Mouse (Mus musculus): ENCODE results near the gene Neurl4. TPM values are rescaled to one million over a fixed set of nuclear protein-coding genes. Genes with fewer than 3 reads are reported as not detected.
"Not testable (repeated sequence)": the region's sequence is repeated elsewhere in the genome, so short reads cannot be mapped to it uniquely, and the experiment has no call there.

Gene Neurl4
- polyA plus RNA-seq, 1 experiment from 2014 or later: 2.3 TPM

DNA sequence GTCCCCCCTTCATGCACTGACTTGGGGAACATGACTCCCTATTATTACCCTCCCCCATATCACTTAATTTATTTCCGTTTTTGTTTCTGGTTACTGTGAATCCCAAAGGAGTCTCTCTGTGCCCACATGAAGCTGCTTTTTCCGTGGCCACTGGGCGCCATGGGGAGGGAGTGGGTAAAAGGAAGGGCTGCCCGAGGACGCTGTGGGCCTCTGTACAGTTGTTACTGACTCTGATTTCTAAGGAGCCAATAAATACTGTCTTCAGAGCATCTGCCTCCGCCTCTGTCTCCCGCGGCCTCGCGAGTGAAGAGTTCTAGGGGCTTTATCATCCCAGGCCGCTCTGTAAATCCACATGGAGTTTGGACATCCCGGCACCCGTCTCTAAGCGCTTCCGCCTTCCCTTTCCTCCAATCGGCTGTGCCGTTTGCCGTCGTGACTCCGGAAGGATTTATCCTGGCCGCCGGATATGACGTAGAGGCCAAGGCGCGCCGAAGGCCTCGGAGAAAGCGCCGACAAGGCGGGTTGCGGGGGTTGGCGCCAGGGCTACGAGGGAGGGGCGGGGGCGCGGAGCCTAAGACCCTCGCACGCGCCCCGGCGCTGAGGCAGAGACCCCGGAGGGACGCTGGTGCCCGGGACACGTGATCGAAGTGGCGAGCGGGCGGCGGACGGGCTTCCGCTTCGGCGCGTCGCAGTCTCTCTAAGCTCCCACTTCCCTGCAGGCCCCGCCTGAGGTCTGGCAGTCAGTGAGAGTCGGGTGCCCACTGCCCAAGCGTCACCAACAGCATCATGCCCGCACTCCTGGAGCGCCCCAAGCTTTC is 12.9 kb downstream of the Neurl4 start, which contains the start of gene Gps2:
Gene Gps2 (plus strand): TSS at position 335 of the 818 bp plus-strand sequence.
- peak; percentile 85 for DNase-seq
- peak within 1 kb of the TSS; percentile 91 for H3K4me3 ChIP-seq (replicated peaks)
- under 1% methylated on average over 61 of the region's 61 CpGs for WGBS (ENCODE audit: insufficient replicate concordance)
- peaks cover 90% of the 10 kb centered on the region for H3K36me3 ChIP-seq
- peaks cover 54% of the 10 kb centered on the region for H3K4me1 ChIP-seq (replicated peaks)
- peak; percentile 64 for ATAC-seq (ENCODE audit: low read depth)
- peak within 1 kb of the TSS; percentile 98 for H3K4me2 ChIP-seq
- H3K27me3 ChIP-seq: no peaks in the 10 kb centered on the region
- H3K9ac ChIP-seq: peak within 1 kb of the TSS; percentile 99
- peak within 1 kb of the TSS; percentile 99 for H3K27ac ChIP-seq
- H3K9me3 ChIP-seq (replicated peaks): no peaks in the 10 kb centered on the region

GRCm38 (mm10) chr11:69914372-69914764 is 13.5 kb downstream of the Neurl4 start:
- Histone ChIP-seq H3K9me3 (replicated peaks) (no peaks in the 10 kb centered on the region), H3K4me1 (replicated peaks) (peaks cover 60% of the 10 kb centered on the region), H3K36me3 (peaks cover 90% of the 10 kb centered on the region), H3K4me3 (replicated peaks) (peak overlapping the region; percentile 91), H3K27ac (peak overlapping the region; percentile 99), H3K4me2 (peak overlapping the region; percentile 98), H3K27me3 (no peaks in the 10 kb centered on the region), H3K9ac (peak overlapping the region; percentile 99)
- DNase-seq (no peak), ATAC-seq (ENCODE audit: low read depth) (no peak; the same call in 1 of the 2 replicates)
- 1% methylated on average over 17 of the region's 17 CpGs for WGBS (ENCODE audit: insufficient replicate concordance)

GRCm38 (mm10) chr11:69914917-69915430 is 14.1 kb downstream of the Neurl4 start:
- Histone ChIP-seq H3K4me3 (replicated peaks) (peak overlapping the region; percentile 91), H3K36me3 (peaks cover 85% of the 10 kb centered on the region), H3K27ac (peak overlapping the region; percentile 99), H3K9ac (peak overlapping the region; percentile 99), H3K4me2 (peak overlapping the region; percentile 98), H3K4me1 (replicated peaks) (peaks cover 62% of the 10 kb centered on the region), H3K9me3 (replicated peaks) (no peaks in the 10 kb centered on the region), H3K27me3 (no peaks in the 10 kb centered on the region)
- DNase-seq (no peak), ATAC-seq (ENCODE audit: low read depth) (no peak)
- 20% methylated on average over 9 of the region's 9 CpGs for WGBS (ENCODE audit: insufficient replicate concordance)

- Histone ChIP-seq H3K4me2 (peak overlapping the region; percentile 98), H3K27ac (peak overlapping the region; percentile 99), H3K4me3 (replicated peaks) (peak overlapping the region; percentile 91), H3K9me3 (replicated peaks) (no peaks in the 10 kb centered on the region), H3K9ac (peak overlapping the region; percentile 99), H3K4me1 (replicated peaks) (peaks cover 62% of the 10 kb centered on the region), H3K27me3 (no peaks in the 10 kb centered on the region), H3K36me3 (peaks cover 75% of the 10 kb centered on the region)
- 16% methylated on average over 5 of the region's 5 CpGs for WGBS (ENCODE audit: insufficient replicate concordance)
- peak; percentile 83 for DNase-seq
- ATAC-seq (ENCODE audit: low read depth): peak; percentile 70
These were observed 15.1 kb downstream of the Neurl4 start for GRCm38 (mm10) chr11:69915667-69916627.

- H3K36me3 ChIP-seq: peaks cover 67% of the 10 kb centered on the region
- H3K27ac ChIP-seq: peak overlapping the region; percentile 99
- H3K9ac ChIP-seq: peak overlapping the region; percentile 99
- peaks cover 62% of the 10 kb centered on the region for H3K4me1 ChIP-seq (replicated peaks)
- ATAC-seq (ENCODE audit: low read depth); H3K9me3 ChIP-seq (replicated peaks); DNase-seq; H3K27me3 ChIP-seq: not testable (repeated sequence)
- H3K4me2 ChIP-seq: peak overlapping the region; percentile 98
- H3K4me3 ChIP-seq (replicated peaks): peak overlapping the region; percentile 91
- WGBS (ENCODE audit: insufficient replicate concordance): 20% methylated on average over 7 of the region's 7 CpGs
These were observed 15.9 kb downstream of the Neurl4 start for GRCm38 (mm10) chr11:69916652-69917378.

DNA sequence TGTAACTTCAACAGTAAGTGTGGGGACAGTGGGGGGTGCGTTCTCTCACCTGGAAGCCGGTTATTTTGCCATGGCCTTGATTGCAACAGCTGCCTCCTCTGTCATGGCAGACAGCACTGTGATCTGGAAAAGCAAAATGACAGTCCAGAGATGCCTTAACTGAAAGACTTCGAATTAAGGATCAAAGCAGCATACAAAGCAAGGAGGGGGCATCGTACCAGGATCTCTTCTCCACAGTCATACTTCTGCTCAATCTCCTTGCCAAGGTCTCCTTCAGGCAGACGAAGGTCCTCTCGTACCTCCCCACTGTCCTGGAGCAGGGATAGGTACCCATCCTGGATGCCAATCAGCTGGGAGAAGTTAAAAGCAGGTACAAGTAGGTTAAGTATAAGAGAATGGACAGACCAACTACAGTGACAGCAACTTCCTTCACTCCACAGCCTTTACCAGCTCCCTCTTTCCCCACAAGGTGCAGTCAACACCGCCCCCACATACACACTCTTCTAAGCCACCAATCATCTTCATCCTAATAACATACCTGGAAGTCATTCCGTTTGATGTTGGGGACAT is 16.6 kb downstream of the Neurl4 start:
- H3K36me3 ChIP-seq: peaks cover 60% of the 10 kb centered on the region
- peaks cover 68% of the 10 kb centered on the region for H3K4me1 ChIP-seq (replicated peaks)
- no peak for DNase-seq
- H3K27me3 ChIP-seq: no peaks in the 10 kb centered on the region
- H3K4me3 ChIP-seq (replicated peaks): peak overlapping the region; percentile 91
- peak overlapping the region; percentile 99 for H3K27ac ChIP-seq
- peak overlapping the region; percentile 98 for H3K4me2 ChIP-seq
- ATAC-seq (ENCODE audit: low read depth): no peak
- no peaks in the 10 kb centered on the region for H3K9me3 ChIP-seq (replicated peaks)
- peak overlapping the region; percentile 99 for H3K9ac ChIP-seq
- WGBS (ENCODE audit: insufficient replicate concordance): 61% methylated on average over 8 of the region's 8 CpGs

DNA sequence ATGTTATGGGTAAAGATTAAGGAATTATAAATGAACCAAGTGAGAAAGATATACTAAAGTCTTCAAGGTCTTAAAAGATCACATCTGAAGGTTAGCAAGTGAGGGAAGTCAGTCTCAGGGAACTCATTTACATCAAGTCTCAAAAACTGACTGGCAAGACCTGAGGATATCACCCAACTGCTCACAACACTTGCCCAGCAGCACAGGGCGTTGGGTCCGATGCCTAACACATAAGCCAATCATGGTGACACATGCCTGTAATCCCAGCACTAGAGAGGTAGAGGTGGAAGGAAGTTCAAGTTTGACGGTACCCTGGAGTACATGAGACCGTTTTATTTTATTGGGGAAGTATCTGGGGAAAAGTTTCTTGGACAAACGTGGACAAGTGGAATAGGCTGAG is 17.2 kb downstream of the Neurl4 start:
- H3K27ac ChIP-seq: peak overlapping the region; percentile 99
- WGBS (ENCODE audit: insufficient replicate concordance): 71% methylated on average over 5 of the region's 5 CpGs
- DNase-seq (no peak), ATAC-seq (ENCODE audit: low read depth) (no peak)
- no peaks in the 10 kb centered on the region for H3K9me3 ChIP-seq (replicated peaks)
- peaks cover 68% of the 10 kb centered on the region for H3K4me1 ChIP-seq (replicated peaks)
- H3K27me3 ChIP-seq: no peaks in the 10 kb centered on the region
- peak overlapping the region; percentile 91 for H3K4me3 ChIP-seq (replicated peaks)
- H3K4me2 ChIP-seq: peak overlapping the region; percentile 98
- peak overlapping the region; percentile 99 for H3K9ac ChIP-seq
- peaks cover 54% of the 10 kb centered on the region for H3K36me3 ChIP-seq

DNA sequence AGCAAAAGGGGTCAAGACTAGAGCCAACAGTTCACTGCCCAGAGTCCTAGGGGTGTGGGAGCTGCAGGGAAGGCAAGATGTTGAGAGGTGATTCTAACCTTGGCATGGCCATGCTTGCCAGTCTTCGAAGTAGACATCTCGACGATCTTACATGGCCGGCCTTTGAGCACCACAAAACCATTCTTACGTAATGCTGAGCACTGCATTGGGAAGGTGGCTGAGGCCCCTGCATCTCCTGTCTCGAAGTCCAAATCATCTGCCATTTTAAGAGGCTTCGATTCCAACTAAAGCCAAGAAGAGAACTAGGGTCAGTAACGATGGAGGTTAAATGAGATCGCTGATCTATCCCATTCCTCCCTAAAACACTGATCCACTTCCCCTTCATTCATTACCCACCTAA is 18.2 kb downstream of the Neurl4 start:
- Histone ChIP-seq H3K9ac (peak overlapping the region; percentile 99), H3K4me3 (replicated peaks) (peak overlapping the region; percentile 91), H3K4me1 (replicated peaks) (peaks cover 72% of the 10 kb centered on the region), H3K9me3 (replicated peaks) (no peaks in the 10 kb centered on the region), H3K27me3 (no peaks in the 10 kb centered on the region), H3K4me2 (peak overlapping the region; percentile 98), H3K27ac (peak overlapping the region; percentile 99), H3K36me3 (peaks cover 50% of the 10 kb centered on the region)
- WGBS (ENCODE audit: insufficient replicate concordance): 43% methylated on average over 9 of the region's 9 CpGs
- DNase-seq (no peak), ATAC-seq (ENCODE audit: low read depth) (no peak)

GRCm38 (mm10) chr11:69919661-69920265 is 18.9 kb downstream of the Neurl4 start:
- peak overlapping the region; percentile 91 for H3K4me3 ChIP-seq (replicated peaks)
- no peaks in the 10 kb centered on the region for H3K9me3 ChIP-seq (replicated peaks)
- DNase-seq (peak; percentile 87), ATAC-seq (ENCODE audit: low read depth) (peak; percentile 47)
- peak overlapping the region; percentile 99 for H3K27ac ChIP-seq
- peaks cover 72% of the 10 kb centered on the region for H3K4me1 ChIP-seq (replicated peaks)
- H3K9ac ChIP-seq: peak overlapping the region; percentile 99
- no peaks in the 10 kb centered on the region for H3K27me3 ChIP-seq
- H3K4me2 ChIP-seq: peak overlapping the region; percentile 98
- peaks cover 47% of the 10 kb centered on the region for H3K36me3 ChIP-seq
- under 1% methylated on average over 17 of the region's 17 CpGs for WGBS (ENCODE audit: insufficient replicate concordance)

All from liver, embryonic 13.5 days (tissue).